Mouse (Mus musculus) small intestine, adult 2 months (tissue): ENCODE results near the gene Tox4. TPM values are rescaled to one million over a fixed set of nuclear protein-coding genes. Genes with fewer than 3 reads are reported as not detected.

ENCODE experiments used
- H3K27ac ChIP-seq: fragments of 200-500 bp; 2 replicates; pipeline ENCODE4 v1.5.1; 2012; ENCODE audit warnings: low read depth, low read length, control low read depth, inconsistent platforms; ENCODE audit not compliant: insufficient read depth
- H3K27me3 ChIP-seq: fragments of 200-500 bp; 2 replicates; pipeline ENCODE4 v1.6.1; 2012; ENCODE audit warnings: mild to moderate bottlenecking, moderate library complexity, low read length, inconsistent platforms; ENCODE audit not compliant: control insufficient read depth, insufficient read depth
- H3K36me3 ChIP-seq: fragments of 200-500 bp; 2 replicates; pipeline ENCODE4 v1.6.1; 2012; ENCODE audit warnings: mild to moderate bottlenecking, low read length, control low read depth, inconsistent platforms; ENCODE audit not compliant: control insufficient read depth, insufficient read depth
- H3K4me1 ChIP-seq: fragments of 200-500 bp; 2 replicates; pipeline ENCODE4 v1.6.1; 2012; ENCODE audit warnings: low read length, inconsistent platforms, mixed read lengths; ENCODE audit not compliant: control insufficient read depth, insufficient read depth, insufficient read length
- H3K4me3 ChIP-seq: fragments of 200-500 bp; 2 replicates; pipeline ENCODE4 v1.5.1; 2012; ENCODE audit warnings: low read depth, mild to moderate bottlenecking, control low read depth, inconsistent platforms, low read length, moderate library complexity
- CTCF ChIP-seq: fragments of 200-500 bp; IDR thresholded peaks from 2 replicates; pipeline ENCODE4 v1.5.1; 2012; ENCODE audit warnings: low read depth, mild to moderate bottlenecking, control low read depth, inconsistent platforms, low read length, moderate library complexity, mixed read lengths; ENCODE audit not compliant: insufficient replicate concordance, insufficient read length; ENCODE audit errors: extremely low read depth
- POLR2A ChIP-seq: fragments of 200-500 bp; IDR thresholded peaks from 2 replicates; pipeline ENCODE4 v1.6.1; 2012; ENCODE audit warnings: low read depth, mild to moderate bottlenecking, control low read depth, inconsistent platforms, low read length, moderate library complexity
- WGBS: fragments of 180-500 bp; shearing (Covaris S2); methylation state at CpG from one replicate; pipeline ENCODE4 v1.1.7; 2018; 5-methylcytosine and 5-hydroxymethylcytosine counted together
- polyA plus RNA-seq: library from polyadenylated mRNA; depleted of rRNA; stranded (reverse); fragments of >200 nt; gene quantifications from 2 replicates; pipeline ENCODE4 v1.2.3, GENCODE M21; 2012; rRNA removed

The Tox4 gene
- polyA plus RNA-seq, 1 experiment = 26.0 TPM

- Histone ChIP-seq H3K4me1 (no peaks in the 10 kb centered on the region), H3K27me3 (peaks cover 30% of the 10 kb centered on the region), H3K27ac (no peak within 1 kb of the TSS), H3K36me3 (no peaks in the 10 kb centered on the region), H3K4me3 (no peak within 1 kb of the TSS)
- no peak for TF ChIP-seq CTCF
- TF ChIP-seq POLR2A = no peak
- 4% methylated on average over 26 of the region's 26 CpGs for WGBS
These were observed 49.2 kb downstream of the Tox4 start, which contains the start of gene Sall2 for GRCm38 (mm10) chr14:52327910-52328812. Sall2 (minus strand) TSS chr14:52328762.

GRCm38 (mm10) chr14:52331069-52331750, 52.3 kb downstream of the Tox4 start:
- H3K27me3 ChIP-seq = peaks cover 28% of the 10 kb centered on the region
- TF ChIP-seq POLR2A (no peak), CTCF (no peak)
- no peak overlapping the region for H3K27ac ChIP-seq
- H3K36me3 ChIP-seq = no peaks in the 10 kb centered on the region
- WGBS = 43% methylated on average over 4 of the region's 4 CpGs
- H3K4me1 ChIP-seq = no peaks in the 10 kb centered on the region
- no peak overlapping the region for H3K4me3 ChIP-seq

DNA sequence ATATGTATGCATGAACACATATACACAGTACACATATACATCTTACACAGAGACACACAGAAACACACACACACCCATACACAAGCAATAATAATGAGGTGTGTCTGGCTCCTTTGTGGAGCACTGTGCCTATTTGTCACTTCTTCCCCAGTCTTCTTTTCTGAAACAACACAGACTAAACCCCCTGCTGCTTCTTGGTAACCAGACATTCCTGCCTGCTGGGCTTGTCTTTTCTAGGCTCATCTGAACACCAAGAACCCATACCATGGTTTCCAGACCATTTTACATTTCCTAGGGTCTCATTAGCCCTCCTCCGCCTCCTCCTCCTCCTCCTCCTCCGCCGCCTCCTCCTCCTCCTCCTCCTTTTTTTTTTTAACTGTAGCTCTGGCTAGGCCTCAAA, 53.2 kb downstream of the Tox4 start:
- no peak overlapping the region for H3K27ac ChIP-seq
- H3K4me1 ChIP-seq = no peaks in the 10 kb centered on the region
- peaks cover 23% of the 10 kb centered on the region for H3K27me3 ChIP-seq
- 78% methylated on average over 3 of the region's 3 CpGs for WGBS
- TF ChIP-seq POLR2A (no peak), CTCF (no peak)
- no peak overlapping the region for H3K4me3 ChIP-seq
- H3K36me3 ChIP-seq = no peaks in the 10 kb centered on the region

- WGBS = 27% methylated on average over 21 of the region's 21 CpGs
- H3K27me3 ChIP-seq = no peaks in the 10 kb centered on the region
- H3K4me1 ChIP-seq = peaks cover 6% of the 10 kb centered on the region; the same call in 1 of the 2 replicates
- no peak overlapping the region for H3K27ac ChIP-seq
- no peaks in the 10 kb centered on the region for H3K36me3 ChIP-seq
- H3K4me3 ChIP-seq = no peak overlapping the region
- TF ChIP-seq POLR2A = no peak
- TF ChIP-seq CTCF = peak; percentile 9; the same call in 1 of the 2 replicates
These were observed 60.0 kb downstream of the Tox4 start for GRCm38 (mm10) chr14:52338751-52339511.

- H3K27me3 ChIP-seq = no peaks in the 10 kb centered on the region; the same call in 1 of the 2 replicates
- no peak overlapping the region for H3K4me3 ChIP-seq
- peaks cover 6% of the 10 kb centered on the region; the same call in 1 of the 2 replicates for H3K4me1 ChIP-seq
- 70% methylated on average over 6 of the region's 6 CpGs for WGBS
- TF ChIP-seq CTCF (no peak), POLR2A (no peak)
- H3K36me3 ChIP-seq = no peaks in the 10 kb centered on the region
- H3K27ac ChIP-seq = no peak overlapping the region
These were observed 60.5 kb downstream of the Tox4 start for GRCm38 (mm10) chr14:52339512-52339852.

Other genes with a start within 250 kb of the Tox4 start
- not detected in 2 replicates for gene Olfr221, start 236.7 kb upstream of the Tox4 start, polyA plus RNA-seq
- 8.4 and 22.4 TPM in 2 replicates for gene Hnrnpc, start 175.1 kb upstream of the Tox4 start, polyA plus RNA-seq
- gene Rpgrip1, start 168.4 kb upstream of the Tox4 start, polyA plus RNA-seq = 0.86 and 1.0 TPM in 2 replicates
- gene Supt16, start 81.7 kb upstream of the Tox4 start, polyA plus RNA-seq = 1.7 and 4.0 TPM in 2 replicates
- gene Chd8, start 21.4 kb upstream of the Tox4 start, polyA plus RNA-seq = 10.5 and 19.6 TPM in 2 replicates
- 1.1 and 2.1 TPM in 2 replicates for gene Rab2b, start 399 bp downstream of the Tox4 start, polyA plus RNA-seq
- gene Mettl3, start 26.0 kb downstream of the Tox4 start, polyA plus RNA-seq = 5.7 and 8.2 TPM in 2 replicates
- gene Sall2, start 49.6 kb downstream of the Tox4 start, polyA plus RNA-seq = 0.83 and 1.4 TPM in 2 replicates
- not detected in 2 replicates for gene Olfr1513, start 77.3 kb downstream of the Tox4 start, polyA plus RNA-seq
- not detected in 2 replicates for gene Olfr1512, start 100.0 kb downstream of the Tox4 start, polyA plus RNA-seq
- gene Olfr1511, start 118.2 kb downstream of the Tox4 start, polyA plus RNA-seq = not detected in 2 replicates
- gene Olfr1510, start 135.2 kb downstream of the Tox4 start, polyA plus RNA-seq = not detected in 2 replicates
- gene Olfr1509, start 163.8 kb downstream of the Tox4 start, polyA plus RNA-seq = not detected in 2 replicates
- gene Olfr1508, start 188.3 kb downstream of the Tox4 start, polyA plus RNA-seq = not detected in 2 replicates
- gene Olfr1507, start 216.6 kb downstream of the Tox4 start, polyA plus RNA-seq = not detected in 2 replicates